Mouse (Mus musculus): Measurements from ENCODE around the gene Foxp1. TPM values are rescaled to one million over a fixed set of nuclear protein-coding genes. Genes with fewer than 3 reads are reported as not detected.

Foxp1 gene
- polyA plus RNA-seq, 2 experiments, result 7.9 to 10.6 TPM

DNA sequence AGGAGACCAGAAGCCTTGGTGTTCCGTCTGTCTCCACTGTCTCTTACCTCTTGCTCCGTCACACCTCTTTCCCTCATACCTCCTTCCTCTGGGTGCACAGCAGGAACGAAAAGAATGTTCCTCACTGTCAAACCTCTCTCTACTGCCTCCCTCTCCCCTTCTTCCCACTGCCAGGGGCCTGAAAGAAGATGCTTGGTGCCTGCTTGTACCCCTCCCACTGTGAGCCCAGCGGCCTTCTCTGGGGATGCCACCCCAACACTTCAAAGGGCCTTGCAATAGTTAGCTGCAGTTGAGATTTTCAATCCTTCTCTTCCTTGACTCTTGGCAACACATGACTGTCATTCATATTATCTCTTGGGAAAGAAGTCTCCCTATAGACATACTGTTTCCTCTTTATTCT, 339.7 kb downstream of the Foxp1 start:
- ATAC-seq (ENCODE audit: insufficient read depth) (no peak), DNase-seq (ENCODE audit: low read depth in 3 of 3, low spot score in 3 of 3) (no peak)
- TF ChIP-seq EP300 (IDR thresholded peaks at IDR 0.05; ENCODE audit: low read depth) (no peak), CTCF (IDR thresholded peaks at IDR 0.05; ENCODE audit: low read depth) (no peak)
- H3K9me3 ChIP-seq (ENCODE audit: control insufficient read depth, low read length), result no peaks in the 10 kb centered on the region
- 74% methylated on average over 4 of the region's 4 CpGs for WGBS (ENCODE audit: insufficient replicate concordance)
- no peak overlapping the region for H3K9ac ChIP-seq (replicated peaks)
- no peaks in the 10 kb centered on the region for H3K27me3 ChIP-seq (ENCODE audit: control insufficient read depth, insufficient read depth, low read length)
- H3K4me1 ChIP-seq (replicated peaks; ENCODE audit: control insufficient read depth in 2 of 2, insufficient read depth in 2 of 2, low read length in 1 of 2), result peaks cover 0 to 3% of the 10 kb centered on the region in 2 experiments; a peak in 2 of 4 replicates
- no peak overlapping the region for H3K4me2 ChIP-seq (ENCODE audit: low read depth)
- no peaks in the 10 kb centered on the region for H3K36me3 ChIP-seq (replicated peaks; ENCODE audit: control insufficient read depth, insufficient read depth, low read depth)
- no peak overlapping the region for H3K4me3 ChIP-seq (ENCODE audit: insufficient read depth in 1 of 2, low read depth in 2 of 2, low read length in 2 of 2)
- H3K27ac ChIP-seq, result no peak overlapping the region

DNA sequence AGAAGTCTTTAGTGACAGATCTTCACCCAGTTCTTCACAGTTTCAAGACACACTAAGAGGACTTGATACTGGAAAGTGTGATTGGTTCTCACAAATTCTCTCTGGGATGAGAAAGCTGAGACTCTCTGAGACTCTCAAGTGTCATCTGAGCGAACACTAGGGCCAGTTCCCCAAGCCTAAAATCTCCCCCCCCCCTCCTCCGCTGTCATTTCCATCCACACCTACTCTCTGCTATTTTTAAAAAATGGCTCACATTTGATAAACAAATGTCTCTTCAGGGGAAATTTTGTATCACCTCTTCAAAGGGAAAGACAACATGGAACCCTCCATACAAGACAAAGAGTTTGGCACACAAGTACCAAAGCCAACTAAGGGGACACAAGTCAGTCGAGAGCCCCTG, 346.3 kb downstream of the Foxp1 start:
- H3K36me3 ChIP-seq (replicated peaks; ENCODE audit: control insufficient read depth, insufficient read depth, low read depth), result no peaks in the 10 kb centered on the region
- H3K4me3 ChIP-seq (ENCODE audit: insufficient read depth in 1 of 2, low read depth in 2 of 2, low read length in 2 of 2), result no peak overlapping the region
- 65% methylated on average over 3 of the region's 3 CpGs for WGBS (ENCODE audit: insufficient replicate concordance)
- no peak overlapping the region for H3K4me2 ChIP-seq (ENCODE audit: low read depth)
- no peak for ATAC-seq (ENCODE audit: insufficient read depth)
- TF ChIP-seq EP300 (IDR thresholded peaks at IDR 0.05; ENCODE audit: low read depth) (no peak), CTCF (IDR thresholded peaks at IDR 0.05; ENCODE audit: low read depth) (no peak)
- DNase-seq (ENCODE audit: low read depth in 3 of 3, low spot score in 3 of 3), result no peak
- H3K9me3 ChIP-seq (ENCODE audit: control insufficient read depth, low read length), result no peaks in the 10 kb centered on the region
- H3K27ac ChIP-seq, result no peak overlapping the region
- no peaks in the 10 kb centered on the region for H3K27me3 ChIP-seq (ENCODE audit: control insufficient read depth, insufficient read depth, low read length)
- H3K4me1 ChIP-seq (replicated peaks; ENCODE audit: control insufficient read depth in 2 of 2, insufficient read depth in 2 of 2, low read length in 1 of 2), result peaks cover 0 to 23% of the 10 kb centered on the region in 2 experiments; a peak in 2 of 4 replicates
- H3K9ac ChIP-seq (replicated peaks), result no peak overlapping the region

DNA sequence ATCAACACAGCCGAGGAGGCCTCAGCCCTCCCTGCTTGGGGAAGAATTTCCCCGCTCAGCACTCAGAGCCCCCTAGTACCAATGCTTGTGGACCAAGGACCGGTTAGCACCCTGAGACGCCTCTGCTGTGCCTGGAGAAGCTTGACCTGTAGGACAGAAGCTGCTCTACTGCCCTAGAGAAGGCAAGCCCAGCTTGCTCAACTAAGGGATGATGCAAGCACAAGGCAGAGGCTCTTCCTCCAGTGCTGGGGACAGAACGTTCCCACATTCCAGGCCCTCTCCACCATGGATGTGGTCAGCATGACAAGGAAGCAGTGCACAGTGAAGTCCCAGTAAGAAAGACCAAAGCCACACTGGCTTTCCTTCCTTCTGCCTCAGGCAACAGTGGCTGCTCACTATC, 347.1 kb downstream of the Foxp1 start:
- Histone ChIP-seq H3K9ac (replicated peaks) (no peak overlapping the region), H3K4me1 (replicated peaks; ENCODE audit: control insufficient read depth in 2 of 2, insufficient read depth in 2 of 2, low read length in 1 of 2) (peaks cover 0 to 24% of the 10 kb centered on the region in 2 experiments; a peak in 2 of 4 replicates), H3K27me3 (ENCODE audit: control insufficient read depth, insufficient read depth, low read length) (no peaks in the 10 kb centered on the region), H3K4me3 (ENCODE audit: insufficient read depth in 1 of 2, low read depth in 2 of 2, low read length in 2 of 2) (no peak overlapping the region), H3K9me3 (ENCODE audit: control insufficient read depth, low read length) (no peaks in the 10 kb centered on the region), H3K27ac (no peak overlapping the region), H3K36me3 (replicated peaks; ENCODE audit: control insufficient read depth, insufficient read depth, low read depth) (no peaks in the 10 kb centered on the region), H3K4me2 (ENCODE audit: low read depth) (no peak overlapping the region)
- no peak for DNase-seq (ENCODE audit: low read depth in 3 of 3, low spot score in 3 of 3)
- no peak for TF ChIP-seq EP300 (IDR thresholded peaks at IDR 0.05; ENCODE audit: low read depth)
- no peak for TF ChIP-seq CTCF (IDR thresholded peaks at IDR 0.05; ENCODE audit: low read depth)
- ATAC-seq (ENCODE audit: insufficient read depth), result no peak; the same call in 1 of the 2 replicates
- WGBS (ENCODE audit: insufficient replicate concordance), result 61% methylated on average over 5 of the region's 5 CpGs

DNA sequence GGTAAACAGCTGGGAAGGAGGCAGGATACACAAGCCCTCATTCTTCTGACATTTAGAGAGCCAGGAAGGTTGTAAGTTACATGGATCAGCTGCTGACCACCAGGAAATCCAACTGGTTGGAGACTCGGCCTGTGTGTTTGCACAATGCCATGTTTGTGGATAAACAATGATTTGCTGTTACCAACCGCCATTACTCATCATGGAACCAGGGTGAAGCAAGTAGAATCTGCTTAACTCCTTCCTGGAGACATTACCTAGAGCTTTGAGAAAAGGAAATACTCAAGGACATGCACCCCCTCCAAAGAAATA, 348.7 kb downstream of the Foxp1 start:
- no peak overlapping the region for H3K9ac ChIP-seq (replicated peaks)
- no peaks in the 10 kb centered on the region for H3K9me3 ChIP-seq (ENCODE audit: control insufficient read depth, low read length)
- ATAC-seq (ENCODE audit: insufficient read depth) (no peak; the same call in 1 of the 2 replicates), DNase-seq (ENCODE audit: low read depth in 3 of 3, low spot score in 3 of 3) (no peak)
- WGBS (ENCODE audit: insufficient replicate concordance), result 62% methylated on average over 2 of the region's 2 CpGs
- TF ChIP-seq EP300 (IDR thresholded peaks at IDR 0.05; ENCODE audit: low read depth) (no peak), CTCF (IDR thresholded peaks at IDR 0.05; ENCODE audit: low read depth) (no peak)
- H3K4me3 ChIP-seq (ENCODE audit: insufficient read depth in 1 of 2, low read depth in 2 of 2, low read length in 2 of 2), result no peak overlapping the region
- no peak overlapping the region for H3K27ac ChIP-seq
- peaks cover 0 to 26% of the 10 kb centered on the region in 2 experiments; a peak in 2 of 4 replicates for H3K4me1 ChIP-seq (replicated peaks; ENCODE audit: control insufficient read depth in 2 of 2, insufficient read depth in 2 of 2, low read length in 1 of 2)
- no peaks in the 10 kb centered on the region for H3K36me3 ChIP-seq (replicated peaks; ENCODE audit: control insufficient read depth, insufficient read depth, low read depth)
- H3K4me2 ChIP-seq (ENCODE audit: low read depth), result no peak overlapping the region
- no peaks in the 10 kb centered on the region for H3K27me3 ChIP-seq (ENCODE audit: control insufficient read depth, insufficient read depth, low read length)

DNA sequence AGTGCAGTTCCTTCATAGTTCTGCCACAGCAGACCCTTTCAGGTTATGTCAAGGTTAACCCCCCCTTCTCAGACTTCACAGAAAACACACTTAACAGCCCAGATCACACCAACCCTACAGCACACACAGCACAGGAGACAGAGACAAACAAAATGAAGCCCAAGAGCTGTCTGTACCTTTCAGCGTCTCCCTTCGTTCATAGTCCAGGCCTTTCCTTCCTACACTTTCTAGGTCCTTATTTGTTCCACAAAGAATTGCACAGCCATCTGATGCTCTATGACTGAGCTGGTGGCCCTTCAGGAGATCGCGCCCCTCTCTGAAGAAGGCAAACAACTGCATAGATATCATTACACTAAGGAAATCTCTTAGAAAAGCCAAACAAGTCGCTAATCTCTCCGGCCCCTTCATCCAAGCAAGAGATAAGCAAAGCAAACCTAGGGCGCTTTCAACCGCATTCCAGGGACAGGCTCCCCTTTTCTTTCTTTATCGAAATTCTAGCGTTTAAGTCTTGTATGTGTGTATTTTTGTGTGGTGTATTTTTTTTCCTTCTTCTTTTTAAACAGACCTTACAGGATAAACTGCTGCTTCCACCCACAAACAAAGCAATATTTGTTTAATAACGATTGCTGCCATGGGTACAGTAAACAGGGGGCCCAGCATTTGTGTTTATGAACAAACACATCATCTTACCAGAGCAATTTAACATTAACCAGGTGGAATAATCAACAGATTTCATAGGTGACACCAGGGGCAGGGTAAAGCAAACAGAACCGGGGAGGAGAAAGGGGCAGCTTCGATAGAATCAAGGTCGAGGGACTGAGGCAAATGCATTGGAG, 349.2 kb downstream of the Foxp1 start:
- WGBS (ENCODE audit: insufficient replicate concordance), result 40% methylated on average over 14 of the region's 14 CpGs
- H3K36me3 ChIP-seq (replicated peaks; ENCODE audit: control insufficient read depth, insufficient read depth, low read depth), result no peaks in the 10 kb centered on the region
- TF ChIP-seq CTCF (IDR thresholded peaks at IDR 0.05; ENCODE audit: low read depth) (no peak), EP300 (IDR thresholded peaks at IDR 0.05; ENCODE audit: low read depth) (no peak)
- no peaks in the 10 kb centered on the region for H3K9me3 ChIP-seq (ENCODE audit: control insufficient read depth, low read length)
- no peaks in the 10 kb centered on the region for H3K27me3 ChIP-seq (ENCODE audit: control insufficient read depth, insufficient read depth, low read length)
- peak overlapping the region in 1 of 2 experiments; percentile 9; a peak in 1 of 4 replicates for H3K4me3 ChIP-seq (ENCODE audit: insufficient read depth in 1 of 2, low read depth in 2 of 2, low read length in 2 of 2)
- peak overlapping the region; percentile 29 for H3K27ac ChIP-seq
- ATAC-seq (ENCODE audit: insufficient read depth) (no peak; the same call in 1 of the 2 replicates), DNase-seq (ENCODE audit: low read depth in 3 of 3, low spot score in 3 of 3) (no peak)
- peaks cover 0 to 28% of the 10 kb centered on the region in 2 experiments; a peak in 2 of 4 replicates for H3K4me1 ChIP-seq (replicated peaks; ENCODE audit: control insufficient read depth in 2 of 2, insufficient read depth in 2 of 2, low read length in 1 of 2)
- H3K9ac ChIP-seq (replicated peaks), result no peak overlapping the region
- peak overlapping the region; percentile 44 for H3K4me2 ChIP-seq (ENCODE audit: low read depth)
